Mouse (Mus musculus) embryonic facial prominence, embryonic 14.5 days (tissue): ENCODE data around the gene Dennd5b. TPM values are rescaled to one million over a fixed set of nuclear protein-coding genes. Genes with fewer than 3 reads are reported as not detected.

Experiments used
- ATAC-seq: fragments of 200-750 bp; cut with Nextera tagmentation; 2 replicates; pipeline ENCODE4 v1.8.0; 2017; ENCODE audit warnings: low read depth, moderate number of reproducible peaks, moderate TSS enrichment
- DNase-seq: peaks from one replicate; pipeline ENCODE4 v3.0.0-alpha.2; 2015; ENCODE audit warnings: low spot score
- H3K27ac ChIP-seq: fragments of 300-500 bp; sonication (generic); replicated peaks from 2 replicates; pipeline ENCODE4 v1.5.1; 2014; ENCODE audit warnings: low read depth, mild to moderate bottlenecking, low read length, moderate library complexity
- H3K27me3 ChIP-seq: fragments of 300-500 bp; sonication (generic); replicated peaks from 2 replicates; pipeline ENCODE4 v1.6.1; 2014; ENCODE audit warnings: low read length; ENCODE audit not compliant: control insufficient read depth, insufficient read depth
- H3K36me3 ChIP-seq: fragments of 300-500 bp; sonication (generic); 2 replicates; pipeline ENCODE4 v1.6.1; 2014; ENCODE audit warnings: low read length, mixed read lengths; ENCODE audit not compliant: control insufficient read depth, insufficient read depth
- H3K4me1 ChIP-seq: fragments of 300-500 bp; sonication (generic); 2 replicates; pipeline ENCODE4 v1.6.1; 2014; ENCODE audit warnings: antibody characterized with exemption, low read length; ENCODE audit not compliant: control insufficient read depth, insufficient read depth
- H3K4me2 ChIP-seq: fragments of 300-500 bp; sonication (generic); 2 replicates; pipeline ENCODE4 v1.6.1; 2014; ENCODE audit warnings: low read depth, mild to moderate bottlenecking, low read length, moderate library complexity, mixed read lengths
- H3K4me3 ChIP-seq: fragments of 300-500 bp; sonication (generic); 2 replicates; pipeline ENCODE4 v1.5.1; 2014; ENCODE audit warnings: low read depth, mild to moderate bottlenecking, low read length
- H3K9ac ChIP-seq: fragments of 300-500 bp; sonication (generic); 2 replicates; pipeline ENCODE4 v1.6.1; 2014; ENCODE audit warnings: low read depth, mild to moderate bottlenecking, low read length, moderate library complexity, mixed read lengths
- H3K9me3 ChIP-seq: fragments of 300-500 bp; sonication (generic); 2 replicates; pipeline ENCODE4 v1.6.1; 2016; ENCODE audit warnings: low read length; ENCODE audit not compliant: control insufficient read depth
- WGBS: fragments of 180-500 bp; shearing (Covaris S2); extraction: QIAGEN DNeasy Blood & Tissue Kit; methylation state at CpG from one replicate; pipeline ENCODE4 v1.1.7; 2014; 5-methylcytosine and 5-hydroxymethylcytosine counted together
- polyA plus RNA-seq: library from polyadenylated mRNA; unstranded; fragments of >200 nt; fragmentation: Nextera tagmentation; extraction: Ambion mirVana; gene quantifications from 2 replicates; pipeline ENCODE4 v1.2.1, GENCODE M21; 2014

Gene Dennd5b
- polyA plus RNA-seq, 1 experiment from 2014 or later = 4.8 TPM

GRCm38 (mm10) chr6:149116992-149117391 is 15.5 kb upstream of the Dennd5b start:
- Histone ChIP-seq H3K4me1 (no peaks in the 10 kb centered on the region), H3K27ac (no peak overlapping the region), H3K4me3 (no peak overlapping the region), H3K4me2 (no peak overlapping the region), H3K36me3 (no peaks in the 10 kb centered on the region), H3K9me3 (no peaks in the 10 kb centered on the region), H3K27me3 (no peaks in the 10 kb centered on the region), H3K9ac (no peak overlapping the region)
- ATAC-seq (no peak), DNase-seq (no peak)

GRCm38 (mm10) chr6:149108909-149109308 is 7.4 kb upstream of the Dennd5b start:
- Histone ChIP-seq H3K36me3 (no peaks in the 10 kb centered on the region), H3K4me1 (no peaks in the 10 kb centered on the region), H3K4me3 (no peak overlapping the region), H3K27me3 (no peaks in the 10 kb centered on the region), H3K9ac (no peak overlapping the region), H3K27ac (no peak overlapping the region), H3K9me3 (no peaks in the 10 kb centered on the region), H3K4me2 (no peak overlapping the region)
- DNase-seq = no peak
- 80% methylated on average over 2 of the region's 2 CpGs for WGBS
- ATAC-seq = no peak

- no peak for ATAC-seq
- Histone ChIP-seq H3K27ac (no peak overlapping the region), H3K27me3 (no peaks in the 10 kb centered on the region), H3K36me3 (no peaks in the 10 kb centered on the region), H3K4me1 (no peaks in the 10 kb centered on the region), H3K9me3 (no peaks in the 10 kb centered on the region), H3K4me2 (no peak overlapping the region), H3K4me3 (no peak overlapping the region), H3K9ac (no peak overlapping the region)
- 66% methylated on average over 3 of the region's 3 CpGs for WGBS
- DNase-seq = no peak
Measured at GRCm38 (mm10) chr6:149107615-149108014, 6.1 kb upstream of the Dennd5b start.

GRCm38 (mm10) chr6:149103451-149103850 is 2.0 kb upstream of the Dennd5b start:
- ATAC-seq = no peak
- Histone ChIP-seq H3K4me2 (no peak overlapping the region), H3K4me1 (no peaks in the 10 kb centered on the region), H3K9me3 (no peaks in the 10 kb centered on the region), H3K27ac (no peak overlapping the region), H3K27me3 (no peaks in the 10 kb centered on the region), H3K36me3 (no peaks in the 10 kb centered on the region), H3K4me3 (no peak overlapping the region), H3K9ac (no peak overlapping the region)
- no peak for DNase-seq
- WGBS = 80% methylated on average over 1 of the region's 1 CpGs

- H3K36me3 ChIP-seq = no peaks in the 10 kb centered on the region
- peak overlapping the region; percentile 81 for H3K4me2 ChIP-seq
- H3K9me3 ChIP-seq = no peaks in the 10 kb centered on the region
- WGBS = 14% methylated on average over 7 of the region's 7 CpGs
- ATAC-seq (peak; percentile 13; the same call in 1 of the 2 replicates), DNase-seq (no peak)
- no peaks in the 10 kb centered on the region for H3K27me3 ChIP-seq
- peak overlapping the region; percentile 94 for H3K9ac ChIP-seq
- peak overlapping the region; percentile 89 for H3K4me3 ChIP-seq
- H3K27ac ChIP-seq = peak overlapping the region; percentile 95; the same call in 1 of the 2 replicates
- H3K4me1 ChIP-seq = no peaks in the 10 kb centered on the region
Measured at GRCm38 (mm10) chr6:149101943-149102243, 413 bp upstream of the Dennd5b start.

- Histone ChIP-seq H3K4me3 (peak overlapping the region; percentile 89), H3K4me1 (no peaks in the 10 kb centered on the region), H3K9me3 (no peaks in the 10 kb centered on the region), H3K9ac (peak overlapping the region; percentile 94), H3K36me3 (no peaks in the 10 kb centered on the region), H3K4me2 (peak overlapping the region; percentile 81), H3K27me3 (no peaks in the 10 kb centered on the region), H3K27ac (peak overlapping the region; percentile 95)
- DNase-seq (peak; percentile 60), ATAC-seq (peak; percentile 61)
- WGBS = 2% methylated on average over 41 of the region's 52 CpGs
Measured at GRCm38 (mm10) chr6:149100174-149101075, 1.1 kb downstream of the Dennd5b start.

GRCm38 (mm10) chr6:149098993-149099392 is 2.5 kb downstream of the Dennd5b start:
- no peak for DNase-seq
- no peak overlapping the region for H3K9ac ChIP-seq

GRCm38 (mm10) chr6:149097276-149097675 is 4.2 kb downstream of the Dennd5b start:
- H3K9me3 ChIP-seq = no peaks in the 10 kb centered on the region
- no peaks in the 10 kb centered on the region for H3K36me3 ChIP-seq
- H3K4me3 ChIP-seq = no peak overlapping the region
- DNase-seq (no peak), ATAC-seq (no peak)
- no peak overlapping the region for H3K27ac ChIP-seq
- H3K4me1 ChIP-seq = peaks cover 3% of the 10 kb centered on the region; the same call in 1 of the 2 replicates
- H3K4me2 ChIP-seq = no peak overlapping the region
- 100% methylated on average over 1 of the region's 1 CpGs for WGBS
- H3K27me3 ChIP-seq = no peaks in the 10 kb centered on the region
- H3K9ac ChIP-seq = no peak overlapping the region

More at GRCm38 (mm10) chr6:149098993-149099392, 2.5 kb downstream of the Dennd5b start:
- no peaks in the 10 kb centered on the region for H3K4me1 ChIP-seq
- no peak overlapping the region for H3K27ac ChIP-seq
- no peak overlapping the region for H3K4me2 ChIP-seq
- no peak for ATAC-seq
- H3K27me3 ChIP-seq = no peaks in the 10 kb centered on the region
- no peak overlapping the region for H3K4me3 ChIP-seq
- H3K9me3 ChIP-seq = no peaks in the 10 kb centered on the region
- H3K36me3 ChIP-seq = no peaks in the 10 kb centered on the region

- no peaks in the 10 kb centered on the region for H3K27me3 ChIP-seq
- DNase-seq = no peak
- WGBS = 86% methylated on average over 2 of the region's 2 CpGs
- H3K4me1 ChIP-seq = peaks cover 3% of the 10 kb centered on the region; the same call in 1 of the 2 replicates
- no peak overlapping the region for H3K9ac ChIP-seq
- ATAC-seq = no peak
- no peaks in the 10 kb centered on the region for H3K36me3 ChIP-seq
- no peak overlapping the region for H3K27ac ChIP-seq
- H3K4me2 ChIP-seq = no peak overlapping the region
- H3K4me3 ChIP-seq = no peak overlapping the region
- H3K9me3 ChIP-seq = no peaks in the 10 kb centered on the region
Measured at GRCm38 (mm10) chr6:149096233-149096632, 5.2 kb downstream of the Dennd5b start.
